Mouse (Mus musculus) MEL (cell line): ENCODE data around the gene Apod. TPM values are rescaled to one million over a fixed set of nuclear protein-coding genes. Genes with fewer than 3 reads are reported as not detected.

ENCODE experiments used
- DNase-seq: peaks from one replicate; pipeline ENCODE4 v3.0.0; 2011; ENCODE audit warnings: low read depth, low spot score
- H3K27ac ChIP-seq: 2 replicates; pipeline ENCODE4 v1.5.1; 2012; ENCODE audit warnings: low read depth, mild to moderate bottlenecking, control low read depth, low read length, moderate library complexity; ENCODE audit not compliant: control insufficient read depth
- H3K27me3 ChIP-seq, 2 experiments: fragments of 150-350 bp in 1 of 2; sonication (generic) in 1 of 2; 2 replicates each; pipeline ENCODE4 v1.6.1; 2012; ENCODE audit warnings: low read length in 2 of 2, mild to moderate bottlenecking in 2 of 2, improper control_type of control experiment in 1 of 2, moderate library complexity in 1 of 2; ENCODE audit not compliant: insufficient read depth in 2 of 2, control insufficient read depth in 1 of 2
- H3K36me3 ChIP-seq, 2 experiments: 2 replicates each; pipeline ENCODE4 v1.6.1; 2012 to 2014; ENCODE audit warnings: low read length in 2 of 2, improper control_type of control experiment in 1 of 2, inconsistent platforms in 1 of 2, mild to moderate bottlenecking in 1 of 2; ENCODE audit not compliant: insufficient read depth in 2 of 2, control insufficient read depth in 1 of 2
- H3K4me1 ChIP-seq, 2 experiments: fragments of 150-350 bp in 1 of 2; sonication (generic) in 1 of 2; 2 replicates each; pipeline ENCODE4 v1.6.1; 2012; ENCODE audit warnings: low read length in 2 of 2, improper control_type of control experiment in 1 of 2, mild to moderate bottlenecking in 1 of 2; ENCODE audit not compliant: insufficient read depth in 2 of 2, control insufficient read depth in 1 of 2
- H3K4me3 ChIP-seq, 2 experiments: fragments of 150-350 bp in 1 of 2; sonication (generic) in 1 of 2; 2 replicates each; pipeline ENCODE4 v1.5.1; 2012; ENCODE audit warnings: low read depth in 2 of 2, low read length in 2 of 2, mild to moderate bottlenecking in 2 of 2, moderate library complexity in 2 of 2, control low read depth in 1 of 2, improper control_type of control experiment in 1 of 2; ENCODE audit not compliant: control insufficient read depth in 1 of 2, insufficient read depth in 1 of 2
- H3K79me2 ChIP-seq: 2 replicates; pipeline ENCODE4 v1.6.1; 2012; ENCODE audit warnings: mild to moderate bottlenecking, low read length, moderate library complexity; ENCODE audit not compliant: control insufficient read depth, poor library complexity, insufficient read depth
- H3K9ac ChIP-seq: 2 replicates; pipeline ENCODE4 v1.6.1; 2012; ENCODE audit warnings: low read depth, mild to moderate bottlenecking, control low read depth, low read length, moderate library complexity; ENCODE audit not compliant: control insufficient read depth, poor library complexity, severe bottlenecking
- H3K9me3 ChIP-seq: fragments of 150-350 bp; sonication (generic); replicated peaks from 2 replicates; pipeline ENCODE4 v1.6.1; 2012; ENCODE audit warnings: mild to moderate bottlenecking, low read length, improper control_type of control experiment, moderate library complexity; ENCODE audit not compliant: insufficient read depth
- ETS1 ChIP-seq: IDR thresholded peaks from 2 replicates; pipeline ENCODE4 v1.6.1; 2012; ENCODE audit warnings: low read depth, mild to moderate bottlenecking, inconsistent platforms, low read length, improper control_type of control experiment, moderate library complexity
- GABPA ChIP-seq: IDR thresholded peaks from 2 replicates; pipeline ENCODE4 v1.6.1; 2012; ENCODE audit warnings: low read depth, mild to moderate bottlenecking, inconsistent platforms, low read length, improper control_type of control experiment, moderate library complexity
- HCFC1 ChIP-seq: IDR thresholded peaks from 2 replicates; pipeline ENCODE4 v1.6.1; 2012; ENCODE audit warnings: low read depth, mild to moderate bottlenecking, inconsistent platforms, low read length, improper control_type of control experiment, moderate library complexity
- MXI1 ChIP-seq: IDR thresholded peaks from 2 replicates; pipeline ENCODE4 v1.6.1; 2011; ENCODE audit warnings: mild to moderate bottlenecking, low read depth, low read length, improper control_type of control experiment
- POLR2A ChIP-seq, 2 experiments: IDR thresholded peaks; 2 replicates each; pipeline ENCODE4 v1.6.1; 2011 to 2012; ENCODE audit warnings: low read length in 2 of 2, mild to moderate bottlenecking in 2 of 2, control low read depth in 1 of 2, improper control_type of control experiment in 1 of 2, low read depth in 1 of 2, moderate library complexity in 1 of 2; ENCODE audit not compliant: control insufficient read depth in 1 of 2, insufficient read depth in 1 of 2, poor library complexity in 1 of 2
- POLR2AphosphoS5 ChIP-seq: IDR thresholded peaks from 2 replicates; pipeline ENCODE4 v1.6.1; 2012; ENCODE audit warnings: low read depth, borderline replicate concordance, mild to moderate bottlenecking, inconsistent platforms, low read length, moderate library complexity, mixed read lengths
- RAD21 ChIP-seq: IDR thresholded peaks from 2 replicates; pipeline ENCODE4 v1.6.1; 2011; ENCODE audit warnings: mild to moderate bottlenecking, low read depth, low read length, improper control_type of control experiment
- RCOR1 ChIP-seq: IDR thresholded peaks from 2 replicates; pipeline ENCODE4 v1.6.1; 2012; ENCODE audit warnings: low read depth, mild to moderate bottlenecking, inconsistent platforms, low read length, improper control_type of control experiment
- SIN3A ChIP-seq: IDR thresholded peaks from 2 replicates; pipeline ENCODE4 v1.6.1; 2012; ENCODE audit warnings: low read length, improper control_type of control experiment, inconsistent platforms
- SMC3 ChIP-seq: IDR thresholded peaks from 2 replicates; pipeline ENCODE4 v1.6.1; 2011; ENCODE audit warnings: low read depth, low read length, improper control_type of control experiment
- TAL1 ChIP-seq: IDR thresholded peaks from 2 replicates; pipeline ENCODE4 v1.6.1; 2012; ENCODE audit warnings: mild to moderate bottlenecking, inconsistent platforms, low read length, moderate library complexity, mixed read lengths
- TBP ChIP-seq: IDR thresholded peaks from 2 replicates; pipeline ENCODE4 v1.8.0; 2011; ENCODE audit warnings: low read depth, low read length, improper control_type of control experiment
- UBTF ChIP-seq: IDR thresholded peaks from 2 replicates; pipeline ENCODE4 v1.6.1; 2012; ENCODE audit warnings: low read depth, mild to moderate bottlenecking, inconsistent platforms, low read length, improper control_type of control experiment, moderate library complexity, borderline replicate concordance; ENCODE audit not compliant: insufficient read depth
- USF2 ChIP-seq, 2 experiments: IDR thresholded peaks; 2 replicates each; pipeline ENCODE4 v1.6.1; 2011 to 2012; ENCODE audit warnings: improper control_type of control experiment in 2 of 2, low read length in 2 of 2, borderline replicate concordance in 1 of 2, inconsistent platforms in 1 of 2, low read depth in 1 of 2, mild to moderate bottlenecking in 1 of 2; ENCODE audit not compliant: insufficient read depth in 1 of 2
- ZMIZ1 ChIP-seq: IDR thresholded peaks from 2 replicates; pipeline ENCODE4 v1.6.1; 2012; ENCODE audit warnings: low read depth, mild to moderate bottlenecking, inconsistent platforms, low read length, improper control_type of control experiment, moderate library complexity
- ZNF384 ChIP-seq: IDR thresholded peaks from 2 replicates; pipeline ENCODE4 v1.6.1; 2012; ENCODE audit warnings: low read depth, mild to moderate bottlenecking, inconsistent platforms, low read length, improper control_type of control experiment
- polyA plus RNA-seq, 2 experiments: library from polyadenylated mRNA; stranded (reverse) in 1 of 2; unstranded in 1 of 2; fragments of >175 nt in 1 of 2; fragments of >200 nt in 1 of 2; gene quantifications; 2 replicates each; pipeline versions ENCODE4 v1.2.1 to v1.2.4; 2012; ENCODE audit warnings: low replicate concordance in 2 of 2, low read depth in 1 of 2; ENCODE audit not compliant: insufficient read length in 2 of 2, insufficient read depth in 1 of 2, missing spikeins in 1 of 2
- total RNA-seq: library from RNA; depleted of rRNA; stranded (reverse); fragments of 300-350 nt; gene quantifications from 2 replicates; pipeline ENCODE4 v1.2.3, GENCODE M21; 2012

Apod gene
- total and polyA plus RNA-seq, 3 experiments: not detected

GRCm38 (mm10) chr16:31281981-31282380 lies 32.6 kb downstream of the Apod start:
- no peaks in the 10 kb centered on the region for H3K9me3 ChIP-seq
- no peaks in the 10 kb centered on the region for H3K79me2 ChIP-seq
- H3K27ac ChIP-seq: no peak overlapping the region
- H3K9ac ChIP-seq: no peak overlapping the region
- no peak for TF ChIP-seq POLR2A (IDR thresholded peaks at IDR 0.05; ENCODE audit: control insufficient read depth in 1 of 2, insufficient read depth in 1 of 2, low read depth in 1 of 2, low read length in 2 of 2, poor library complexity in 1 of 2)
- no peak for DNase-seq
- H3K4me3 ChIP-seq: no peak overlapping the region
- no peaks in the 10 kb centered on the region for H3K36me3 ChIP-seq
- peaks cover 0 to 3% of the 10 kb centered on the region in 2 experiments; a peak in 3 of 4 replicates for H3K27me3 ChIP-seq
- peaks cover 0 to 2% of the 10 kb centered on the region in 2 experiments; a peak in 1 of 4 replicates for H3K4me1 ChIP-seq

DNA sequence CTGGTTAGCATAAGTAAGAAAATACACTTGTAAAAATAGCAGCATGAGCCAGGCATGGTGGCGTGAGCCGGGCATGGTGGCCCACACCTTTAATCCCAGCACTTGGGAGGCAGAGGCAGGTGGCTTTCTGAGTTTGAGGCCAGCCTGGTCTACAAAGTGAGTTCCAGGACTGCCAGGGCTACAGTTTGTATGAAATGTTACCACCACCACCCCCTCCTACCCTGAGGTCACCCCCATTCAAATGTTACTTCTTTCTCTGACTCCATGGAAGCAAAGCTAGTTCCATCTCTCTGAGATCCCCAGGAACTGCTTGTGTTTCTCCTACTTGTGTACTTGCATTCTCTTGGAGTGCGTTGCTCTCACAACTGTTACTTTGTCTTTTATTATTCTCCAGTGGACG lies 34.4 kb downstream of the Apod start:
- peaks cover 2 to 4% of the 10 kb centered on the region in 2 experiments; a peak in 3 of 4 replicates for H3K4me1 ChIP-seq
- peaks cover 0 to 7% of the 10 kb centered on the region in 2 experiments; a peak in 2 of 4 replicates for H3K36me3 ChIP-seq
- no peak overlapping the region for H3K4me3 ChIP-seq
- no peak overlapping the region for H3K27ac ChIP-seq
- no peak for DNase-seq
- H3K27me3 ChIP-seq: peaks cover 0 to 3% of the 10 kb centered on the region in 2 experiments; a peak in 3 of 4 replicates
- no peak overlapping the region for H3K9ac ChIP-seq
- no peaks in the 10 kb centered on the region for H3K9me3 ChIP-seq
- H3K79me2 ChIP-seq: no peaks in the 10 kb centered on the region
- TF ChIP-seq POLR2A (IDR thresholded peaks at IDR 0.05; ENCODE audit: control insufficient read depth in 1 of 2, insufficient read depth in 1 of 2, low read depth in 1 of 2, low read length in 2 of 2, poor library complexity in 1 of 2) (no peak), MXI1 (no peak), SMC3 (no peak), GABPA (no peak), ZNF384 (no peak), UBTF (no peak), ETS1 (no peak), POLR2AphosphoS5 (no peak), RCOR1 (no peak), USF2 (IDR thresholded peaks at IDR 0.05; ENCODE audit: borderline replicate concordance in 1 of 2, insufficient read depth in 1 of 2, low read depth in 1 of 2, low read length in 2 of 2) (no peak), TBP (no peak), HCFC1 (no peak), TAL1 (no peak), RAD21 (no peak), ZMIZ1 (no peak), SIN3A (no peak)
